Mouse (Mus musculus): ENCODE measurements at regions not wholly inside any gene's neighbourhood (a gene's known extent, or its start where the extent isn't known, plus 50 kb on each side); places are given as distances from the start of the nearest gene placed in this dataset.
A peak's percentile ranks its signal among the peaks of the same experiment; 100 is the strongest.

- H3K9ac ChIP-seq (ENCODE audit: low read length), result no peak overlapping the region
- TF ChIP-seq EP300 (optimal IDR thresholded peaks at IDR 0.05), result no peak
- TF ChIP-seq CTCF (IDR thresholded peaks at IDR 0.05; ENCODE audit: low read depth), result peak; percentile 35
- no peaks in the 10 kb centered on the region for H3K4me1 ChIP-seq (replicated peaks; ENCODE audit: control insufficient read depth, insufficient read depth)
- 82% methylated on average over 8 of the region's 8 CpGs for WGBS
- H3K36me3 ChIP-seq (ENCODE audit: control insufficient read depth, insufficient read depth, low read length), result no peaks in the 10 kb centered on the region
- H3K27ac ChIP-seq (replicated peaks), result no peak overlapping the region
- no peak overlapping the region for H3K4me2 ChIP-seq (replicated peaks; ENCODE audit: low read depth)
- H3K9me3 ChIP-seq (ENCODE audit: control insufficient read depth, low read length), result no peaks in the 10 kb centered on the region
- no peak overlapping the region for H3K4me3 ChIP-seq (ENCODE audit: low read depth, low read length)
- no peak for DNase-seq (ENCODE audit: low spot score)
- no peaks in the 10 kb centered on the region for H3K27me3 ChIP-seq (ENCODE audit: control insufficient read depth, insufficient read depth, low read length)
- ATAC-seq (ENCODE audit: low FRiP score, low TSS enrichment), result no peak
Observed at GRCm38 (mm10) chr12:110154225-110154962, 124.5 kb upstream of the Dio3 start.

- Histone ChIP-seq H3K4me1 (replicated peaks; ENCODE audit: control insufficient read depth, insufficient read depth) (no peaks in the 10 kb centered on the region), H3K36me3 (ENCODE audit: control insufficient read depth, insufficient read depth, low read length) (no peaks in the 10 kb centered on the region), H3K27me3 (ENCODE audit: control insufficient read depth, insufficient read depth, low read length) (no peaks in the 10 kb centered on the region), H3K4me2 (replicated peaks; ENCODE audit: low read depth) (no peak overlapping the region), H3K27ac (replicated peaks) (no peak overlapping the region), H3K4me3 (ENCODE audit: low read depth, low read length) (no peak overlapping the region), H3K9me3 (ENCODE audit: control insufficient read depth, low read length) (no peaks in the 10 kb centered on the region), H3K9ac (ENCODE audit: low read length) (no peak overlapping the region)
- WGBS, result 69% methylated on average over 4 of the region's 4 CpGs
- ATAC-seq (ENCODE audit: low FRiP score, low TSS enrichment) (no peak), DNase-seq (ENCODE audit: low spot score) (no peak)
- TF ChIP-seq CTCF (IDR thresholded peaks at IDR 0.05; ENCODE audit: low read depth), result no peak
- no peak for TF ChIP-seq EP300 (optimal IDR thresholded peaks at IDR 0.05)
Observed at GRCm38 (mm10) chr12:110154963-110155325, 123.9 kb upstream of the Dio3 start.

- H3K9ac ChIP-seq (ENCODE audit: low read length), result no peak overlapping the region
- H3K4me2 ChIP-seq (replicated peaks; ENCODE audit: low read depth), result no peak overlapping the region
- WGBS, result 41% methylated on average over 8 of the region's 8 CpGs
- H3K4me3 ChIP-seq (ENCODE audit: low read depth, low read length), result no peak overlapping the region
- DNase-seq (ENCODE audit: low spot score), result peak; percentile 44
- no peaks in the 10 kb centered on the region for H3K9me3 ChIP-seq (ENCODE audit: control insufficient read depth, low read length)
- ATAC-seq (ENCODE audit: low FRiP score, low TSS enrichment), result peak; percentile 81
- no peak overlapping the region for H3K27ac ChIP-seq (replicated peaks)
- H3K27me3 ChIP-seq (ENCODE audit: control insufficient read depth, insufficient read depth, low read length), result no peaks in the 10 kb centered on the region
- no peaks in the 10 kb centered on the region for H3K4me1 ChIP-seq (replicated peaks; ENCODE audit: control insufficient read depth, insufficient read depth)
- TF ChIP-seq EP300 (optimal IDR thresholded peaks at IDR 0.05) (no peak), CTCF (IDR thresholded peaks at IDR 0.05; ENCODE audit: low read depth) (no peak)
- H3K36me3 ChIP-seq (ENCODE audit: control insufficient read depth, insufficient read depth, low read length), result no peaks in the 10 kb centered on the region
Observed at GRCm38 (mm10) chr12:110156441-110156840, 122.4 kb upstream of the Dio3 start.

GRCm38 (mm10) chr12:110157998-110158747 lies 120.7 kb upstream of the Dio3 start:
- H3K9me3 ChIP-seq (ENCODE audit: control insufficient read depth, low read length), result no peaks in the 10 kb centered on the region
- no peaks in the 10 kb centered on the region for H3K4me1 ChIP-seq (replicated peaks; ENCODE audit: control insufficient read depth, insufficient read depth)
- no peaks in the 10 kb centered on the region for H3K36me3 ChIP-seq (ENCODE audit: control insufficient read depth, insufficient read depth, low read length)
- DNase-seq (ENCODE audit: low spot score) (no peak), ATAC-seq (ENCODE audit: low FRiP score, low TSS enrichment) (no peak)
- no peak overlapping the region for H3K4me2 ChIP-seq (replicated peaks; ENCODE audit: low read depth)
- no peaks in the 10 kb centered on the region for H3K27me3 ChIP-seq (ENCODE audit: control insufficient read depth, insufficient read depth, low read length)
- no peak overlapping the region for H3K4me3 ChIP-seq (ENCODE audit: low read depth, low read length)
- WGBS, result 74% methylated on average over 16 of the region's 16 CpGs
- TF ChIP-seq CTCF (IDR thresholded peaks at IDR 0.05; ENCODE audit: low read depth) (no peak), EP300 (optimal IDR thresholded peaks at IDR 0.05) (no peak)
- H3K27ac ChIP-seq (replicated peaks), result no peak overlapping the region
- H3K9ac ChIP-seq (ENCODE audit: low read length), result no peak overlapping the region

- no peak for TF ChIP-seq EP300 (optimal IDR thresholded peaks at IDR 0.05)
- no peak for TF ChIP-seq CTCF (IDR thresholded peaks at IDR 0.05; ENCODE audit: low read depth)
- Histone ChIP-seq H3K4me2 (replicated peaks; ENCODE audit: low read depth) (no peak overlapping the region), H3K9me3 (ENCODE audit: control insufficient read depth, low read length) (no peaks in the 10 kb centered on the region), H3K27me3 (ENCODE audit: control insufficient read depth, insufficient read depth, low read length) (no peaks in the 10 kb centered on the region), H3K4me3 (ENCODE audit: low read depth, low read length) (no peak overlapping the region), H3K4me1 (replicated peaks; ENCODE audit: control insufficient read depth, insufficient read depth) (no peaks in the 10 kb centered on the region), H3K36me3 (ENCODE audit: control insufficient read depth, insufficient read depth, low read length) (no peaks in the 10 kb centered on the region), H3K27ac (replicated peaks) (no peak overlapping the region), H3K9ac (ENCODE audit: low read length) (no peak overlapping the region)
- no peak for ATAC-seq (ENCODE audit: low FRiP score, low TSS enrichment)
- WGBS, result 84% methylated on average over 4 of the region's 4 CpGs
- no peak for DNase-seq (ENCODE audit: low spot score)
Observed at GRCm38 (mm10) chr12:110161306-110161705, 117.6 kb upstream of the Dio3 start.

GRCm38 (mm10) chr12:110165462-110165861 lies 113.4 kb upstream of the Dio3 start:
- Histone ChIP-seq H3K9me3 (ENCODE audit: control insufficient read depth, low read length) (no peaks in the 10 kb centered on the region), H3K4me2 (replicated peaks; ENCODE audit: low read depth) (no peak overlapping the region), H3K27ac (replicated peaks) (no peak overlapping the region), H3K27me3 (ENCODE audit: control insufficient read depth, insufficient read depth, low read length) (no peaks in the 10 kb centered on the region), H3K9ac (ENCODE audit: low read length) (no peak overlapping the region), H3K36me3 (ENCODE audit: control insufficient read depth, insufficient read depth, low read length) (no peaks in the 10 kb centered on the region), H3K4me3 (ENCODE audit: low read depth, low read length) (no peak overlapping the region), H3K4me1 (replicated peaks; ENCODE audit: control insufficient read depth, insufficient read depth) (no peaks in the 10 kb centered on the region)
- ATAC-seq (ENCODE audit: low FRiP score, low TSS enrichment) (no peak), DNase-seq (ENCODE audit: low spot score) (no peak)
- WGBS, result 86% methylated on average over 13 of the region's 13 CpGs
- TF ChIP-seq EP300 (optimal IDR thresholded peaks at IDR 0.05) (no peak), CTCF (IDR thresholded peaks at IDR 0.05; ENCODE audit: low read depth) (no peak)

All from stomach, postnatal 0 days (tissue).